Mouse (Mus musculus) bone marrow, adult 2 months (tissue): ENCODE results near the gene Defa20. TPM values are rescaled to one million over a fixed set of nuclear protein-coding genes. Genes with fewer than 3 reads are reported as not detected.
"Not testable (repeated sequence)": the region's sequence is repeated elsewhere in the genome, so short reads cannot be mapped to it uniquely, and the experiment has no call there.

Experiments
- H3K27ac ChIP-seq: fragments of 200-500 bp; 2 replicates; pipeline ENCODE4 v1.5.1; 2012; ENCODE audit warnings: low read depth, mild to moderate bottlenecking, control low read depth, inconsistent platforms, low read length; ENCODE audit not compliant: control insufficient read depth, poor library complexity, insufficient read depth
- H3K4me1 ChIP-seq: fragments of 200-500 bp; 2 replicates; pipeline ENCODE4 v1.6.1; 2011; ENCODE audit warnings: low read length; ENCODE audit not compliant: control insufficient read depth, insufficient read depth
- H3K4me3 ChIP-seq: fragments of 200-500 bp; replicated peaks from 2 replicates; pipeline ENCODE3; 2011; ENCODE audit warnings: mild to moderate bottlenecking, low read depth, low read length, control low read depth; ENCODE audit not compliant: control insufficient read depth
- WGBS: fragments of 180-500 bp; shearing (Covaris S2); methylation state at CpG from one replicate; pipeline ENCODE4 v1.1.7; 2018; 5-methylcytosine and 5-hydroxymethylcytosine counted together
- polyA plus RNA-seq: library from polyadenylated mRNA; stranded (reverse); fragments of >200 nt; gene quantifications from 2 replicates; pipeline ENCODE4 v1.2.4, GENCODE M21; 2011; ENCODE audit warnings: low replicate concordance; ENCODE audit not compliant: missing spikeins, insufficient read depth, insufficient read length

Gene Defa20
- polyA plus RNA-seq: not detected in 2 replicates

- not testable (repeated sequence) for H3K4me3 ChIP-seq, H3K4me1 ChIP-seq, H3K27ac ChIP-seq
- WGBS: no CpG with 5 or more reads among the region's 2 CpGs
These were observed at the start of gene Defa20 for GRCm38 (mm10) chr8:21508958-21509357. Gene Defa20, plus strand, starts transcription at chr8:21509258.

- WGBS: no CpG with 5 or more reads among the region's 2 CpGs
- H3K27ac ChIP-seq, H3K4me1 ChIP-seq, H3K4me3 ChIP-seq: not testable (repeated sequence)
These were observed 19.7 kb downstream of the Defa20 start, which contains the start of gene Defa32 for GRCm38 (mm10) chr8:21528732-21529131. Gene Defa32, plus strand, starts transcription at chr8:21529032.

Other genes starting within 250 kb of the Defa20 start
- gene Defa27, start 193.7 kb upstream of the Defa20 start, polyA plus RNA-seq: not detected in 2 replicates
- not detected in 2 replicates for gene Defa29, start 182.2 kb upstream of the Defa20 start, polyA plus RNA-seq
- not detected in 2 replicates for gene Defa2, start 130.7 kb upstream of the Defa20 start, polyA plus RNA-seq
- gene Defa33, start 117.4 kb upstream of the Defa20 start, polyA plus RNA-seq: not detected in 2 replicates
- not detected in 2 replicates for gene Defa36, start 81.8 kb upstream of the Defa20 start, polyA plus RNA-seq
- not detected in 2 replicates for gene Gm7849, start 52.7 kb upstream of the Defa20 start, polyA plus RNA-seq
- gene Defa32, start 19.8 kb downstream of the Defa20 start, polyA plus RNA-seq: not detected in 2 replicates
- not detected in 2 replicates for gene Defa37, start 56.1 kb downstream of the Defa20 start, polyA plus RNA-seq
- not detected in 2 replicates for gene Defa28, start 73.7 kb downstream of the Defa20 start, polyA plus RNA-seq
- not detected in 2 replicates for gene Gm7861, start 85.2 kb downstream of the Defa20 start, polyA plus RNA-seq
- not detected in 2 replicates for gene Defa26, start 108.9 kb downstream of the Defa20 start, polyA plus RNA-seq
- gene Defa17, start 146.5 kb downstream of the Defa20 start, polyA plus RNA-seq: not detected in 2 replicates
- gene Defa34, start 156.5 kb downstream of the Defa20 start, polyA plus RNA-seq: not detected in 2 replicates
- gene AY761184, start 194.4 kb downstream of the Defa20 start, polyA plus RNA-seq: not detected in 2 replicates
- gene Defa24, start 225.2 kb downstream of the Defa20 start, polyA plus RNA-seq: not detected in 2 replicates